Mouse (Mus musculus): ENCODE results near the gene Prkch.

DNA sequence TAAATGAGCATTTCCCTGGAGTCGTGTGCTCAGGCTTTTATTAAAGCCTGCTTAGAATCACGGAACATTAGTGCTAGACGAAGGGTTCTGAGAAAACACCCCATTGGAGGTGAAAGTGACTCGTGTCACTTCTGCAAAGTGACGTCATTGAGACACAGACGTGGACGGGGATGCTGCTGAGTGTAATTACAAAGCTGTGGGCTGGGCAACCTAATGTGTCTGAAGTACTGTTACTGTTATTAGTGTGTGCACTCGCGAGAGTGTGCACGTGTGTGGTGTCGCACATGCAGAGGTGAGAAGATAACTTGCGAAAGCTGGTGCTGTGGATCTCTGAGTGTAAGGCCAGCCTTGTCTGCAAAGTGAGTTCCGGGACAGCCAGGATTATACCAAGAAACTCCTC is 56.6 kb downstream of the Prkch start:
- no peak for TF ChIP-seq POLR2A (IDR thresholded peaks at IDR 0.05; ENCODE audit: control insufficient read depth, extremely low read depth, insufficient read depth, low read length, poor library complexity)
- no peak for TF ChIP-seq CTCF (IDR thresholded peaks at IDR 0.05; ENCODE audit: borderline replicate concordance, control insufficient read depth, extremely low read depth, insufficient read depth, low read length, poor library complexity)

Measured in thymus, adult 2 months (tissue).